Mouse (Mus musculus) left cerebral cortex, adult 9 months (tissue): ENCODE measurements at regions not wholly inside any gene's neighbourhood (a gene's known extent, or its start where the extent isn't known, plus 50 kb on each side); places are given as distances from the start of the nearest gene placed in this dataset.

ENCODE experiments used
- DNase-seq, 2 experiments: peaks; one replicate each; pipeline ENCODE4 v3.0.0; 2022; ENCODE audit warnings: low spot score in 2 of 2

DNA sequence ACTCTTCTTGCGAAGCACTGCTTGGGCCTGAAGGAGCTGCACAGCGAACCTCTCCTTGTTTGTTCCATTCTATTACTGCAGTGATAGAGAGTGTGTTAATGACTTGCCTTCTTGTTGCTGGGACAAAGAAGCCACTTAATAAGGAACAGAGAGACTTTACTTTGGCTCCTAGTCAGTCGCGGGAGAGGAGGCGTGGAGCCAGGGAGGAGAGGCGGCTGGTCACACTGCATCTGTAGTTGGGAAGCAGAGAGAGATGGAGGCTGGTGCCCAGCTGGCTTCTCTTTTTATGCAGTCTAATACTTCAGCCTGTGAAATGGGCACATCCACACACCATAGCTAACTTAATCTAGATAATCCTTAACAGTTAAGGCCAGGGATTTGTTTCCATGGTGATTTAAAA lies 159.4 kb upstream of the Kcnab2 start:
- DNase-seq = peak in 1 of 2 experiments; percentile 50

DNA sequence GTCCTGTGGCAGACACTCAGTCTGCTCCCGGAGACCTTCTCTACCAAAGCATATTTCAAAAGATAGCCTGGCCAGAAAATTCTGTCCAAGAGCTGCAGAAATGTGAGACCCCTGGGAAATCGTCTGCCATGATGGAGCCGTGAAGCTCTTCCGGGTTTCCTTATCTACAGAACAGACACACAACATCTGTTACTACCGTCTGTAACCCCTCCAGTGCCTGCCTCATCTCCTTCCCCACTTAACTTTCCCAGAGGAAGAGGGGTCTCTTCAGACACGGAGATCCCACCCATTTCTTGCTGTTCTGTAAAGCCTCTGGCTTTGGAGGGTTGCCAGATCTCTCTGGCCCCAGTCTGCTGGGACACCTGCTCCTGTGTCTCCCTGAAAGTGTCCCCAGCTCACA lies 156.2 kb upstream of the Kcnab2 start:
- no peak for DNase-seq

GRCm38 (mm10) chr4:152628111-152628510 lies 150.4 kb upstream of the Kcnab2 start:
- peak in 1 of 2 experiments; percentile 59 for DNase-seq

GRCm38 (mm10) chr4:152625032-152626003 lies 147.6 kb upstream of the Kcnab2 start:
- peak in 1 of 2 experiments; percentile 80 for DNase-seq

- peak in 1 of 2 experiments; percentile 50 for DNase-seq
Measured at GRCm38 (mm10) chr4:152622022-152622777, 144.5 kb upstream of the Kcnab2 start.

- no peak for DNase-seq
Measured at GRCm38 (mm10) chr4:152617636-152618035, 140.0 kb upstream of the Kcnab2 start.

- DNase-seq = peak in 1 of 2 experiments; percentile 61
Measured at GRCm38 (mm10) chr4:152615155-152615554, 137.5 kb upstream of the Kcnab2 start.

- peak; percentile 63 to 87 for DNase-seq
Measured at GRCm38 (mm10) chr4:152614356-152615100, 136.9 kb upstream of the Kcnab2 start.
